Mouse (Mus musculus) heart, postnatal 25 days (tissue): ENCODE data around the gene Grin3b. TPM values are rescaled to one million over a fixed set of nuclear protein-coding genes. Genes with fewer than 3 reads are reported as not detected.

Experiments used
- DNase-seq: peaks from one replicate; pipeline ENCODE4 v3.0.0; 2022; ENCODE audit warnings: low spot score
- intact Hi-C: fragments of 180-260 bp; cut with DNase I; formaldehyde crosslinking; loops from one replicate; pipeline ENCODE4 v1.15.1; 2025
- total RNA-seq, 2 experiments: library from RNA; stranded (reverse); gene quantifications; 2 replicates each; pipeline ENCODE4 v1.2.3; 2021

Grin3b gene
- total RNA-seq, 2 experiments from 2014 or later, result 0.14 to 0.21 TPM

DNA sequence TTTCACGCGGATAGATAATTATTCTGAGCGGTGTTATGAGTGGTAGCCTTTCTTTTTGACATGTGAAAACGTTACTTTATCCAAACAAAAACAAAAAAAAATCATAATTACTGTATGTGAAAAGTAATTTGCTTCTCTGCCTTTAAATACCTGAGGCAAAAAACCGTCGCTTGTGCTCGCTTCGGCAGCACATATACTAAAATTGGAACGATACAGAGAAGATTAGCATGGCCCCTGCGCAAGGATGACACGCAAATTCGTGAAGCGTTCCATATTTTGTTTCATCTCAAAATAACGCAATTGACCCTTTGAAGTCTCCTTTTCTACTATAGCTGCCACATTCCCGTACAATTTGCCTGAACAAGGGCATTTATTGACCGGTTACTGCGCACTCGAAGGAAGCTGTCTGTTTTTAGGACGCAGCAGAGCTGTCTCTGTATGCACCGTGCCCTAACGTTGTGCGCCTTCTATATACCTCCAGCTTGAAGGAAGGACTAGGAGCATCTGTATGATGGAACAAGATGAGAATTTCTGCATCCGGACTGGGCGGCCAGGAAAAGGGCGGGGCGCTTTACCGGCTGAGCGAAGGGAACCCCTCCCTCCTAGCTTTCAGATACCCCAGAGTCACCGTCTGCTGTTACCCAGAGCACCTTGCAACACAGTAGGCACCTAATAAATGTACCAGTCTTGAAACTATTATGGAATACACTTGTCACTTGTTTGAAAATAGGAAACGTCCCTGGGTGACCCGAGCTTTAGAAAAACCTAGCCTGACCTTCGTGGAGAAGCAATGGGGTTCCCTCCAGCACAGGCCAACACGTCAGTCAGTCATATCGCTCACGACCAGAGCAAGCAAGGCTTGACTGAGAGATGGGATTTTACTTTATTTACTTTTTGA, 15.1 kb downstream of the Grin3b start:
- intact Hi-C loops, result loop anchor here (2.0 to 5.0 kb wide), 2 partner anchors 129 to 152 kb away; partner anchors contain the start of genes Atp5d and Stk11
- peak; percentile 58 for DNase-seq

DNA sequence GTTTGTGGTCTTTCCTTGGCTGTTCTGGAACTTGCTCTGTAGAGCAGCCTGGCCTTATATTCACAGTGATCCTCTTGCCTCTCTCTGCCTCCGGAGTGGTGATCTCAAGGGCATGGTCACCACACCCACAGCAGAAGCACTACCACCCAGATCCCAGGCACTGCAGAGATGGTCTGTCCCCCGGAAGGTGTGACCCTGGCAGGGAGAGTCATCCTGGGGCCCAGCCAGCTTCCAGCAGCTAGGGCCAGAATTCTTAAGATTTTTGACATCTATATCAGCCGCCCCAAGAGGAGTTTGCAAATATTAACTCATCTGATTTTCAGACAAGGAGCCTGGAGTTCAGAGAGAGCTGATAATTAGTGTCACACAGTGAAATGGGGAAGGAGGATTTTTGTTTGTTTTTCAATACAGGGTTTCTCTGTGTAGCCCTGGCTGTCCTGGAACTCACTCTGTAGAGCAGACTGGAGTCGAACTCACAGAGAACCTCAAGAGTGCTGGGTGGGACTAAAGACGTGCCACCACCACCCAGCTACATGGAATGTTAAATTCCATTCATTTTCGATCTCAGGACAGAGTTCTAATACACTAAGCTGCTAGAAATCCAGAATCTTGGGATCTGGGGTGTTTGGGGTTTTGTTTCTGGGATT, 15.8 kb downstream of the Grin3b start:
- DNase-seq, result no peak
- intact Hi-C loops, result loop anchor here (2.0 to 5.0 kb wide), 2 partner anchors 128 to 151 kb away; partner anchors contain the start of genes Atp5d and Stk11

DNA sequence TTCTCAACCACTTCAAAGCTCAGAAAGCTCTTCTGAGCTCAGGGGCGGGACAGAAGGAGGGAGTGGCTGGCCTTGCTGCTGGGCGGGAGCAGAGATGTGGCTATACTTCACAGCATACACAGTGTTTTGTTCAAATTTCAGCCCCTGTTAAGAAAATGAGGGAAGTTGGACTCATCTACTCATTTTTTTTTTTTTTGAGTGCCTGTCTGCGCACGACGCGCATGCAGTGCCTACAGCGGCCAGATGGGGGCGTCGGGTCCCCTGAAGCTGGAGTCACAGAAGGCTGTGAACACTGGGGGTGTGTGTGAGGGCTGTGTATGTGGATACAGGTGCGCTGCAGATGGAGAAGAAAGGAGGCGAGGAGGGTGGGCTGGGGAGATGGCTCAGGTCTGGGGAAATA, 16.4 kb downstream of the Grin3b start:
- DNase-seq, result peak; percentile 71
- intact Hi-C loops, result loop anchor here (2.0 to 5.0 kb wide), 2 partner anchors 128 to 150 kb away; partner anchors contain the start of genes Atp5d and Stk11

DNA sequence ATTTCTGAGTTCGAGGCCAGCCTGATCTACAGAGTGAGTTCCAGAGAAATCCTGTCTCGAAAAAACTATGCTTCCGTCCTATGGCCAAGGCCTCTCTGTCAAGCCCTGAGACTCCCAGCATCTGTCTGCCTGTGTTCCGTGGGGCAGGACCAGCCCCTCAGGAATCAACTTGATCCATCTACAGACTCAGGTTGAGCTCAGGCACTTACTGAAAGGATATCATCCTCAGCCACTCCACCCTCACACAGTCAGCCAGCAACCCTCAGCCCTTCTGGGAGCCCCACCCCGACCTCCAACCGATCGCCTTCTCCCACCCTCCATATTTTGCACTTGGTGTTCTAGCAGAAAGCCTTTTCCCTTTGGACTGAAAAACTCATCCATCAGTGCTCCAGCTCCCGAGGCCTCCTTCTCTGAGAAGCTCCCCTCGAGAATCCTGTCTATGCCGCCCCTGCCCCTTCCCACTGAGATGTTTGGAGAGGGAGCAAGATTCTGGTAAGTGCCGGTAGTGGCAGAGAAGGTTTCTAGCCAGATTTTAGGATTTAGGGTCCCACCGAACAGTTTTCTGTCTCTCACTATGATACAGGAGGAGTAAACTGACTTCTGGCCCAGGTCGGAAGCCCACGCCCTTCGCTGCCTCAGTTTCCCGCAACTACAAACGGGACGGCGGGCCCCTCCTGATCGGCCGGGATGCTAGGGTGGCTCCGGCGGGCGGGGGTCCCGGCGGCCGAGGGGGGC, 17.4 kb downstream of the Grin3b start:
- DNase-seq, result no peak
- intact Hi-C loops, result loop anchor here (2.0 to 5.0 kb wide), 2 partner anchors 127 to 149 kb away; partner anchors contain the start of genes Atp5d and Stk11

DNA sequence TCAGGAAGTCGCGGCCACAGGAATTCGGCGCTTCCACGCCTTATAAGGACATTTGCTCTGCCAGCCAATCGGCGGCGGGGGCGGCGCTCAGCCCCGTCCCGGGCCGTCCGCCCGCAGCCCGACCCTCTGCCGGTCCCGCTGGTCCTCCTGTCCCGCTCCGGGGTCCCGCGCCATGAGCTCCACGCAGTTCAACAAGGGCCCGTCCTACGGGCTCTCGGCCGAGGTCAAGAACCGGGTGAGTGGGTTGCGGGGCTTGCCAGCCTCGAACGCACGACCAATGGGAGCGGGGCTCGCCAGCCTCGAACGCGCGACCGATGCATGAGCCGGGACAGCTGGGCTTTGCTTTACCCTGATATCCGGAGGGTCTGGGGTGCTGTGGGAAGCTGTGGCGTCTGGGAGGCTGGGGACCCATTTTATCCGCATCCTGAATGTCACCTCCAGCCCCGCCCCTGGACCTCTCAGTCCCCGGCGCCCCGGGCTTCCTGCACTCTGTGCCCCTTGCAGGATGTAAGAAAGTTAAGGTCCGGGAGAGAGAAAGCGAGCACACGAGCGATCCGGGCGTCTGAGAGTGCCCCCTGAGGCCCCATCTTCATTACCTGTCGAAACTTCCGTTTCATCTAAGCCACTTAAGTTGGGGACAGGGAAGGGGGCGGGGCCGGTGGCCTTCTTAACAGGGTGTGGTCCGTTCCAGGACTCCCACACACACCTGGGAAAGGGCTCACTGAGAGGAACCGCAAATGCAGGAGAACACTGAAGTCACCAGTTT, 18.2 kb downstream of the Grin3b start, which contains the start of gene Cnn2:
Cnn2 (plus strand) TSS at position 79 of the 766 bp plus-strand sequence.
- DNase-seq, result peak; percentile 76
- intact Hi-C loops, result loop anchor here (5.0 kb wide), 1 partner anchor 149 kb away; the partner anchor contains the start of gene Atp5d

DNA sequence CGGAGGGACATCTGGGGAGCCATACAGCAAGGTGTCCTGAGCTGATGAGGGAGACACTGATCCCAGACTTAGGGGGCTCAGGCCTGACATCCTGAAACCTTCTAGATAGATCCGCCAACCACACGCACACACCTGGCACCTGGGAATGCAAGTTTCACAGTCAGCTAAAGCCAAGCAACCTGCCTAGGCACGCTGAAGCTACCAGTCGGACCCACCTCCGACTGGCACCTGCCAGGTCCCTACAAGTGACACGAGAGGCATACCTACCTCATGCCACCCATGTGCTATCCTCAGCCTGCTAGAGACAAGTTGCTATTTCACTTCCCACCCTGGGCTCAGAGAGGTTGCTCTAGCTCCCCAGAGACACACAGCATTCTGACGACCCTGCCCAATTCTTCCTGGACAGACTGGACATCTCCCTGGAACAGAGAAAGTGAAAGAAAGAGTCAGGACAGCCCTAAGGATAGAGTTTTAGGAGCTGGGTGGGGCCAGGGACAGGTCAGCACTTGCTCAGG, 18.8 kb downstream of the Grin3b start:
- intact Hi-C loops, result loop anchor here (5.0 kb wide), 1 partner anchor 148 kb away; the partner anchor contains the start of gene Atp5d
- no peak for DNase-seq

DNA sequence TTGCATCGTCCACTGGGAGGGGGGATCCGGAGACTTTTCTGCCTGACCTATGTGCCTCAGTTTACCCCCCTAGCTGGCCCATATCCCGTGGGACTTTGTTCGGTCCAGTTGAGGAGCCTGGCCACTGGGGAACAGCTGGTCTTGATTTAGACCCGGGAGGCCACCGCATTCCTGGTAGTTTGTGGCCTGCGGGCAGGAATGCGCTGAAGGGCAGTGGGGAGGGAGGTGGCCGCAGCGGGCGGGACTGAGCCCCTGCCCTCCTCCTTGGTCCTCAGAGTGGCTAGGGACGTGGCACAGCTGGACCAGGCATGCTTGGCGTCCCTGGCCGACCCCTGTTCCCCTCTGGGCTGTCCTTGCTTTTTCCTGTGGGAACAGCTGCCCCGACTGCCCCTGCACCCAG, 19.4 kb downstream of the Grin3b start:
- intact Hi-C loops, result loop anchor here (5.0 kb wide), 1 partner anchor 147 kb away; the partner anchor contains the start of gene Atp5d
- no peak for DNase-seq

DNA sequence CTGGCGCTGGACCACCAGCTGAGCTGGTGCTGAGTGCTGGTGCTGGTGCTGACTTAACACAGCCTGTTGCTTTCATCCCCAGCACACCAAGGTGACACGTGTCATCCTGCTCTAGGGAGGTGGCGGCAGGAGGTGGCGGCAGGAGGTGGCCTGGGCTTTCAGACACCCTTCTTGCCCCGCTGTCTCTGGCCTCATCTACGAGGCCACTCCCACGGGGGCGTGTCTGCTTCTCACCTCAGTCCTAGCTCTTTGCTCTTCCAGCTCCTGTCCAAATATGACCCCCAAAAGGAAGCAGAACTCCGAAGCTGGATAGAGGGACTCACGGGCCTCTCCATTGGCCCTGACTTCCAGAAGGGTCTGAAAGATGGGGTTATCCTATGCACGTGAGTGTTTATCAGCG, 20.6 kb downstream of the Grin3b start:
- no peak for DNase-seq
- intact Hi-C loops, result no loop called here

DNA sequence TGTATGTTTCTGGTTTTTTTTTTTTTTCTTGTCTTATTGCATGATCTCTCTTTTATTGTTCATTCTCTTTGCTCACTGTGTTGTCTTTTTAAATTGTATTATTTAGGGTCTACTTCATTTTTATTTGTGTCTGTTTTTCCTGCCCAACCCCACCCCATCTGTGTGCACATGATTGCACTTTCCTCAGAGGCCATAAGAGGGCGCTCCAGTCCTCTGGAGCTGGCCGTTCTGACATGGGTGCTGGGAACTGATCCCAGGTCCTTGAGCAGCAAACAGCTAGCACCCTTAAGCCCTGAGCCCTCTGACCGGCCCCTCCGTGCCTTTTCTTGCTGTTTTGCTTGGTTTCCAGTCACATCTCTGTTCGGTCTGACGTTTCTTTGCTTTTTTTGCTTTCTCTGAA, 21.0 kb downstream of the Grin3b start:
- intact Hi-C loops, result no loop called here

DNA sequence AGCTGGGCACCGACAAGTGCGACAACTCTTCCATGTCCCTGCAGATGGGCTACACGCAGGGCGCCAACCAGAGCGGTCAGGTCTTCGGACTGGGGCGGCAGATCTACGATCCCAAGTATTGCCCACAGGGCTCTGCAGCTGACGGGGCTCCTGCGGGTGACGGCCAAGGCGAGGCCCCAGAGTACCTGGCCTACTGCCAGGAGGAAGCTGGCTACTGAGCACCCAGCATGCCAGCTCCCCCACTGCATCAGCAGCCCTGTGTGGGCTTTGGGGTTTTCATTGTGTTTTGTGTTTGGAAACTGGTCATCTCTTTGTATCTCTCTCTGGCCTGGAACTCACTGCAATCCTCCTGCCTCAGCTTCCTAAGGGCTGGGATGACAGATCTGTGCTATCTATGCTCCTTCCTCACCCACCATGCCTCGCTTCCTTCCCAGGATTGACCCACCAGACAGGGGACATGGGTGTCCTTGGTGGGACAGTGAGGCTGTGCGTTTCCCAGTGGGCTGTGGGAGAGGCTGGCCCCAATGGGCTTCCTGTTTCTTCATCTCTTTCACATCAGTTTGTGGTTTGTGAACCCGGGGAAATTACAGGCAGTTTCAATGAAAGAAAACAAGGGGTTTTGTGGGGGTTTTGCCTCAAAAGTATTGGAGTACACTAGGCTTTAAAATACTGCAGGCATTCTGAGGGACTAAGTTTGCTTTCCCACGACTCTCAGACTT, 24.0 kb downstream of the Grin3b start:
- intact Hi-C loops, result loop anchor here (5.0 kb wide), 1 partner anchor 38 kb away; no protein-coding TSS in a partner anchor
- no peak for DNase-seq

More for the DNA sequence above, 21.0 kb downstream of the Grin3b start:
- no peak for DNase-seq

DNA sequence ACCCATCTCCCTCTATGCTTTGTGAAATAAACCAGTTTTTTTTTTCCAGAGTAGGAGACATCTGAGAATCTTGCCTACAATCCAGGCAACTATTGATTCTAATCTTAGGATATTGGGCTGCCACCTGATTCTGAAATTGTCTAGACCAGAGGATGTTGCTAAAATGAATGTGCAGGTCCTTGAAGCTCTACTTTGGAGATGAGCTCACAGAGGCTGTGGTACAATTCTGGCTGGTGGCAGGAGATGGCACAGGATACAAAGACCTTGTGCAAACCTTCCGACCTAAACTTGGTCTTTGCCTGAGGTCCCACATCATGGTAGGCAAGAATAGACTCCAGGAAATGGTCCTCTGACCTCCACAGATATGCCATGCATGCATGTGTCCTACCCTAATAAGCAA, 25.1 kb downstream of the Grin3b start:
- no peak for DNase-seq
- intact Hi-C loops, result loop anchor here (5.0 kb wide), 1 partner anchor 37 kb away; no protein-coding TSS in a partner anchor

DNA sequence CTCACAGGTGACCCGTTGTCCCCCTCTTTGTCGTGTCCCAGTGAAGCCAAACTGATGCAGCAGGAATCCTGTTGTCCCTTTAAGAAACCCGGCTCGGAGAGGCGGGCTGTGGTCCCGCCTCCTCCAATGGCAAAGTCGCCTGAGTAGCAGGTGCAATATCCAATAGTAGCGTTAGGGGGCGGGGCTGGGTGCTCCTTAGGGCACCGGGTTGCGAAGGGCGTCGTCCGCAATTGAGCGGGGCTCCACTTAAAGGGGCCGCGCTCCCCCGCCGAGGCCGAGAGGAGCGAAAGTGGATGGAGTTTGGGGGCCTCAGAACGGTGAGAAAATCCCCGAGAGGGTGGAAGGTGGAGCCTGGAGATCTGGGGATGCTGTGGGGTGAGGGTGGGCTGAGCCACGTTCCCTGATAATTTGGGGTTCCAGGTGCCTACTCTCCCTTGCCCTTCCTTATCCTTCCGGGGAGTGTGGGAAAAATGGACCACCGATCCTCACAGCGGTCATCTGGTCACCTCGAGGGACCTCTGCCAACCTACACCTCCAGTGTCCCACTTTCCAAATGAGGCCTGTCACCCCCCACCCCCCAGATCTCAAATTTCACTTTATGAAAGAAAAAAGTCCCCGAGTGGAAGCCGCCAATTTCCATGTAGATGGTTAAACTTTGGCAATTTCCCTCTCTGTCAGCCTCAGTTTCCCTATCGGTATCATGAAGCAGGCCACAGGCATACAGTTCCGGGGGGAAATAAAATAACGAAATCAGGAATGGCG, 25.9 kb downstream of the Grin3b start, which contains the start of gene Abca7:
Abca7 (plus strand) TSS at position 223 of the 762 bp plus-strand sequence.
- peak; percentile 92 for DNase-seq
- intact Hi-C loops, result loop anchor here (5.0 kb wide), 1 partner anchor 36 kb away; no protein-coding TSS in a partner anchor

DNA sequence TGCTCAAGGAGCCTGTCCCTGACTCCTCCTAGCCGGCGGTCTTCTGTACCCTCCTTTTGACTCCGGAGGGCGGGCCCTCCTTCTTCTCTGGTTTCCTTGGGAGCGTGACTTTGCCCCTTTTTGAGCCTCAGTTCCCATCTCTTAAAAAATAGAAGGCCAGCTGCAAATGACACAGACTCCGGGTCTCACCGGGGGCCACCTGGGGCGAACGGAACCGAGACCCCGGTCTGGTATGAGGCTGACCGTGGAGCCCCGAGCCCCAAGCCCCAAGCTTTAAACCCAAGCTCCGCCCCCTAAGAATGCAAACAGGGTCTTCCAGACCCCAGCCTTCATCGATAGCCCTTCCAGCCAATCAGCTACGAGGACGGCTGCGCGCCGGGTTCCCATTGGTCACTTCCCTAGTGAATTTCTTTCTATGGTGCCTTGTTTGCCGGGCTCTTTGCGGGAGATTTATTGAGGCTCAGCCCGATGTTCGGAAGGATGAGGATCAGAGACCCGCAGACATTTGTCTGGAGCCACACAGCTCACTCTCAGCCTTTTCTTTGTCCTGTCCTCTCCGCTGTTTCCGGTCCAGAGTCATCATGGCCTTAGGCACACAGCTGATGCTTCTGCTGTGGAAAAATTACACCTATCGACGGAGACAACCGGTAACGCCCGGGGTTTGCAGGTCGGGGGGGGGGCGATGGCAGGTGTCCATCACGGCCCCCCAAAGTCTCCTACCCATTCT, 26.7 kb downstream of the Grin3b start:
- intact Hi-C loops, result loop anchor here (5.0 kb wide), 1 partner anchor 35 kb away; no protein-coding TSS in a partner anchor
- peak; percentile 60 for DNase-seq

DNA sequence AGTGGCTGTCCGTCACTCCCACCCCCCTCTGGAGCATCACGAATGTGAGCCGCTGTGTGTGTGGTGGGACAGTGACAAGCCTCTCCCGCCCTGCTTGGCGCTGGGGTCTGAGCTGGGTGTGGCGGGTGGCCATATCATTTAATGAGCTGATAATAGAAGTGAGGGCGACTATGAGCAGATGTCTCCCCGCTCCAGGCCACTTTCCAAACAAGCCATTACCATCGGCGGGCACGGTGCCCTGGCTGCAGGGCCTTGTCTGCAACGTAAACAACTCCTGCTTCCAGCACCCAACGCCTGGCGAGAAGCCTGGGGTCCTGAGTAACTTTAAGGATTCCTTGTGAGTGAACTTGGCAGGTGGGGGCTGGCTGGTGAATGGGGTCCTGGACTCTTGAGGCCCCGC, 27.3 kb downstream of the Grin3b start:
- no peak for DNase-seq
- intact Hi-C loops, result loop anchor here (5.0 kb wide), 1 partner anchor 34 kb away; no protein-coding TSS in a partner anchor

DNA sequence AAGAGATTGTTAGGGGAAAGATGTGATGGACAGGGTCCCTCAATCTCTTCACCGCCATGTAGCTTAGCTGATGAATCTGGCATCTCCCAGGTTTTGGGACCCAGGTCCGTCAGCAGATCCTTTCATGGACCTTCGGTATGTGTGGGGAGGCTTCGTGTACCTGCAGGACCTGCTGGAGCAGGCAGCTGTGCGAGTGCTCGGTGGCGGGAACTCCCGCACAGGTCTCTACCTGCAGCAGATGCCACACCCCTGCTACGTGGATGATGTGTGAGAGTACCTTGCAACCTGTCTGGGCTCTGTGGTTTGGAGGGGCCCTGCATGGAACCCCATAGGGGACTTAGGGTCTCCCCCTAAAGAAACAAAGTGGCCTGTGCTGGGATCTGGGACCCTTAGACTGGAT, 31.4 kb downstream of the Grin3b start:
- intact Hi-C loops, result no loop called here
- DNase-seq, result no peak

DNA sequence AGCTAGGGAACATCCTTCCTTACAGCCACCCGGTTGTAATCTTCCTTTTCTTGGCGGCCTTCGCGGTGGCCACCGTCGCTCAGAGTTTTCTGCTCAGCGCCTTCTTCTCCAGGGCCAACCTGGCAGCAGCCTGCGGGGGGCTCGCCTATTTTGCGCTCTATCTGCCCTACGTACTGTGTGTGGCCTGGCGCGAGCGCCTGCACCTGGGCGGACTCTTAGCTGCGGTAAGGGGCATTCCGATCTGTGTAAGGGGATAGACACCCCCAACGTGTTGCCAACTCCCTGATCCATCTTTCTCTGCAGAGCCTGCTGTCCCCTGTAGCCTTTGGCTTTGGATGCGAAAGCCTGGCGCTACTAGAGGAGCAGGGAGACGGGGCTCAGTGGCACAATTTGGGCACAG, 32.3 kb downstream of the Grin3b start:
- intact Hi-C loops, result no loop called here
- DNase-seq, result no peak
